Mouse (Mus musculus) effector memory CD4-positive, alpha-beta T cell, adult 5 months (primary cell): Measurements from ENCODE around the gene Timp2. TPM values are rescaled to one million over a fixed set of nuclear protein-coding genes. Genes with fewer than 3 reads are reported as not detected.

Source experiments
- polyA plus RNA-seq: library from polyadenylated mRNA; unstranded; fragments of 100-300 nt; shearing (Covaris generic); gene quantifications from one replicate; pipeline ENCODE4 v1.2.1, GENCODE M21; 2017

Gene Timp2
- polyA plus RNA-seq: 34.2 TPM

GRCm38 (mm10) chr11:118355640-118356039, at the start of gene Timp2:
TSS of gene Timp2 (minus strand) at chr11:118355740.

DNA sequence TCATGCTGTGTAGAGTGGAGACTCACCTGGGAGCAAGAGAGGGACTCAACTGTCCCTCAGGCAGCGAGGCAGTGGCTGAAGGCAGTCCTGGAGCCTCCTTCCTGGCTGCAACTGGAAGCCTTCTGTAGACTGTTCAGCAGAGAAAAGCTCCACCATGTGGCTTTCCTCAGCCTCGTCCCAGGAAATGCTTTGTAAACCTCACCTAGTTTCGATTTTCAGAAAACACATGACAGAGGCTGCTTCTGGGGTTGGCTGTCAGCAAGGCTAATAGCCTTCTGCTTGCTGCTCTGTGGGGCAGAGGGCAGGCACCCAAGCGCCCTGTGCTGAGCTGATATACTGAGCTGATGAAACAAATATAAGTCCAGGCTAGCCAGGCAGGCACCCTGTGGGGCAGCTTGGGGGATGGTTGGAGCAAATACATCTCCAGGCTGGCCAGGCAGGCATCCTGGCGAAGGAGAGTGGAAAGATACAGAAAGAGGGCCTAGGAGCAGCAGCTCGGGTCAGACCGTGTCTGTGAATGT, 46.3 kb upstream of the Timp2 start, which contains the start of gene Lgals3bp:
Gene Lgals3bp (minus strand): TSS at position 333 of the 521 bp plus-strand sequence.

DNA sequence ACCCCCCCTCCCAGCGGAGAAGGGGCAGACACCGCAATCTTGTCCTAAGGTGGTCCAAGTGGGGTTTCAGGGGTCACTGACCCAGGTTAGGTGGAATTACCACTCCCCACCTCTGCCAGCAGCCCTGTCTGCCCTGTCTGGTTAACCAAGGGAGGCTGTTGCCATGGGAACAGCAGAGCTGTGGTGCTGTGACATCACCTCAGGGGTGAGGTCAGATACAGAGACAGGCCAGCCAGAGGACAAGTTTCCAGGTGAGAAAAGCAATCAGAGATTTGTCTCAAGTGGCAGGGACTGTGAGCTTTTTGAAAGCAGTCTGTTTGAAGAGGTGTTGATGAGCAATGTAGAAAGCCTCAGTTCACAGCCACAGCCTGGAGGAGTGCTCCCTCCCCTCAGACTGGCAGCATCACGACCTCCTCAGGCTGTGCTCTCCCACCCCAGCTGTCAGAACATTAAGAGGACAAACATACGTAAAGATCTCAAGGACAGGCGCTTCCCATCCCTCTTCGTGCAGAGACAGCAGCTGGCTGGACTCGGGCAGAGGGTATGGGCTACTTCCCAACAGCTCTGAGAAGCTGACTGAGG, 13.0 kb downstream of the Timp2 start, which contains the start of gene Cep295nl:
Gene Cep295nl (minus strand): TSS at position 101 of the 582 bp plus-strand sequence.

DNA sequence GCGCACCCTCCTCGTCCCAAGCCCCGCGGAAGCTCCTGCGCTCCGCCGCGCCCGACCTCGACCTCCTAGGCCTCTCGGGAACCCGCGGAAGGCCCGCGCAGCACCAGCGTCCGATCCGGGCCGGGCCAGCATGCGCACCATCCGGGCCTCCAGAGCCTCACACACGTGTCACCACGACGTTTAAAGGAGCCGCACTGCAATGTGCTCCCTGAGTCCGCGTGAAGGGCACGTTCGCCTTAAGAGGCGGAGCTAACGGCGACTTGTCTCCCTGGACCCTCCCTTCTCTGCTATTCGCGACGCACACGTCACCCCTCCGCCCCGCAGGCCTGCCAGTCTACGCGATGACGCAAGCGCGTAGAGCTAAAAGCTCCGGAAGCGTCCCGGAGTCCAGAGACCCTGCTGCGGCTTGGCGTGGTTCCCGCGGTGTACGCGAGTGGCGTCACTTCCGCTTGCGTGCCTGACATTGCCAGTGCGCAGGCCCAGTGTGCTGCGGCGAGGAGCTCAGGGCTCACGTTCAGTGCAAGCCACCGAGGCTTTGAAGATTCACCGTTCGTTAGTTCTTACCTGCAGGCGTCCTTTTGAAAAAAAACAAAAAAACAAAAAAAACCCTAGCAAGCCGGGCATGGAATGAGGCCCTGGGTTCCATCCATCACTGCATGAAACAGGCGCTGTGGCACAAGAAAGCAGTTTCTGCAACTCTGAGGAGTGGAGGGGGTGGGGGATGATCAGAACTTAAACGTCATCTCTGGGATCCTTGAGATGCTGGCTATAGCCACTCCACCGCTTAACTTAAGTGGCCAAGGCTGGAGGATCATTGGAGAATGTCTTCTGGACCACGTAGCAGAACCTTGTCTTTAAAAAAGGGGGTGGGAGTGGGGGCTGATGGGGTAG, 65.3 kb downstream of the Timp2 start, which contains the start of gene Usp36:
Gene Usp36 (minus strand): TSS at position 246 of the 891 bp plus-strand sequence.

Other genes with a start within 250 kb of the Timp2 start
- 0.20 TPM for gene Dnah17, start 225.1 kb downstream of the Timp2 start, polyA plus RNA-seq
- gene Cyth1, start 107.1 kb downstream of the Timp2 start, polyA plus RNA-seq: 214 TPM
- gene Usp36, start 65.5 kb downstream of the Timp2 start, polyA plus RNA-seq: 106 TPM
- gene Cep295nl, start 13.2 kb downstream of the Timp2 start, polyA plus RNA-seq: not detected
- 70.0 TPM for gene Lgals3bp, start 46.4 kb upstream of the Timp2 start, polyA plus RNA-seq
- gene Cant1, start 63.3 kb upstream of the Timp2 start, polyA plus RNA-seq: 41.5 TPM
- not detected for gene C1qtnf1, start 72.5 kb upstream of the Timp2 start, polyA plus RNA-seq
- gene Engase, start 121.1 kb upstream of the Timp2 start, polyA plus RNA-seq: 4.1 TPM